Mouse (Mus musculus): ENCODE measurements at regions not wholly inside any gene's neighbourhood (a gene's known extent, or its start where the extent isn't known, plus 50 kb on each side); places are given as distances from the start of the nearest gene placed in this dataset.

DNA sequence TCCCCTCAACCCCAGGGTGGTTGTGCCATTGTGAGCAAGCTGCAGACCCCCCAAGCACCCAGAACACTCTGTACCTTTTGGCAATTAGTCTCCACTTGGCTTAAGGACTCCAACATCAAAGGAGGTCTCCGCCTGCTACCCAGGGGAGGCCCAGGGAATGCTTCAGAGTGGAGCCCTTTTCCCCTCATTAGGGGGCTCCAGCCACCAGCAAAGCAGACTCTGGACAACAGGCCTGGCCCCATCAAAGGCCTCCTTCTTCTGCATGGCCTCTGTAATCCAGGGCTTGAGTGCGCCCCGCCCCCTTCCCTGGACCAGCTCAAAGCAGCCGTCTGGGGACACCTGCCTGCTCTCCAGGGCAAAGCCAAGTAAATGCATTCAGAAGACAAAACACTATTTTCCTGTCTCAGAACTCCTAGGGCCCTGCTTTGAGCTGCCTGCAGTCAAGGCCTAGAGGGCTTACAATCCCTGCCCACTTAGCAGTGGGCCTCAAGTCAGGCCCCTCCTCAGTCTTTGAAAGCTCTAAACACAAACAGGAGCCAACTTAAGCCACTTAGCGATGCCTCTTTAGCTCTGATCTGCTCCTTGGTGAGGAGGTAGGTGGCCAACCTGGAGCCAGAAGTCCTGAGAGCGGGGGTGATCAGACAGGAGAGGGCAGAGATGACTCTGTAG, 139.4 kb upstream of the Smim23 start:
- H3K4me1 ChIP-seq = peaks cover 17% of the 10 kb centered on the region
- peaks cover 48% of the 10 kb centered on the region for H3K27me3 ChIP-seq (ENCODE audit: low read depth, poor library complexity, severe bottlenecking)
- H3K4me3 ChIP-seq = no peak overlapping the region
- 8% methylated on average over 6 of the region's 6 CpGs for WGBS
- H3K9me3 ChIP-seq (replicated peaks) = no peaks in the 10 kb centered on the region
- H3K27ac ChIP-seq (replicated peaks) = peak overlapping the region; percentile 66
- peak; percentile 72 for DNase-seq (ENCODE audit: low spot score)
- H3K36me3 ChIP-seq = no peaks in the 10 kb centered on the region

DNA sequence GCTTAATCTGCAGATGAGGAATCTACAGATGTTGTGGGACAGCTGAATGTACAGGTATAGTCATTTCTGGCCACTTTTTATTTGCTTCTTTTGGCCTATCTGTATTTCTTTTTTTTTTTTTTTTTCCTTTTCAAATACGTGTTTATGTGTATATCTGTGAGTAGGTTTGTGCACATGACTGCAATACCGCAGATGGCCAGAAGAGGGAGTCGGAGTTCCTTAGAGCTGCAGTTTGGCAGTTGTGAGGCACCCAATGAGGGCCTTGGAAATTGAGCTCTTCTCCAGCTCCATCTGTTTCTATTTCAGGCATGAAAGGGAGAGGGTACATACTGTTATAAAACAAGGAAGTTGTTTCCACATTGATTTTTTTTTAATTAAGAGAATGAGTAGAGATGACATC, 137.2 kb upstream of the Smim23 start:
- DNase-seq (ENCODE audit: low spot score) = no peak
- peaks cover 49% of the 10 kb centered on the region for H3K27me3 ChIP-seq (ENCODE audit: low read depth, poor library complexity, severe bottlenecking)
- WGBS = 76% methylated on average over 3 of the region's 3 CpGs

DNA sequence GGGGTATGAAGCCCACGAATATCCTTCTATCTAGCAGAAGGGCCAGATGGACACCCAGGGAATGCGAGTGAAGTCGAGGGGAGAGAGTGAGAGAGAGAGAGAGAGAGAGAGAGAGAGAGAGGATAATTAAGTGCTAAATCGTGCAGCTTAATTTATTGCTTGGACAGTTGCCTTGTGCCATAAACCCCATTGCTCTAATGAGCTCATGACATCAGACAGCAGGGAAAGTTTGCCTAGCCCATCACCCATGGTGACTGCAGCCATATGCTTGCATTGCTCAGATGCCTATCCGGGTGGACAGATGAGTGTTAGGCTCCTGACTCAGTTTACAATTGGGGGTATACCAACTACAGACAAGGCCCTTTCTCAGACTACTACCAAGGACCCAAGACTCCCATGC, 134.6 kb upstream of the Smim23 start:
- no peak for DNase-seq (ENCODE audit: low spot score)
- no peaks in the 10 kb centered on the region for H3K36me3 ChIP-seq
- H3K27me3 ChIP-seq (ENCODE audit: low read depth, poor library complexity, severe bottlenecking) = peaks cover 33% of the 10 kb centered on the region
- 87% methylated on average over 5 of the region's 5 CpGs for WGBS
- H3K27ac ChIP-seq (replicated peaks) = no peak overlapping the region
- H3K9me3 ChIP-seq (replicated peaks) = no peaks in the 10 kb centered on the region
- H3K4me1 ChIP-seq = peaks cover 12% of the 10 kb centered on the region
- no peak overlapping the region for H3K4me3 ChIP-seq

More for the DNA sequence above, 137.2 kb upstream of the Smim23 start:
- H3K4me1 ChIP-seq = peaks cover 17% of the 10 kb centered on the region
- no peak overlapping the region for H3K4me3 ChIP-seq
- H3K36me3 ChIP-seq = no peaks in the 10 kb centered on the region
- H3K9me3 ChIP-seq (replicated peaks) = no peaks in the 10 kb centered on the region
- H3K27ac ChIP-seq (replicated peaks) = no peak overlapping the region

DNA sequence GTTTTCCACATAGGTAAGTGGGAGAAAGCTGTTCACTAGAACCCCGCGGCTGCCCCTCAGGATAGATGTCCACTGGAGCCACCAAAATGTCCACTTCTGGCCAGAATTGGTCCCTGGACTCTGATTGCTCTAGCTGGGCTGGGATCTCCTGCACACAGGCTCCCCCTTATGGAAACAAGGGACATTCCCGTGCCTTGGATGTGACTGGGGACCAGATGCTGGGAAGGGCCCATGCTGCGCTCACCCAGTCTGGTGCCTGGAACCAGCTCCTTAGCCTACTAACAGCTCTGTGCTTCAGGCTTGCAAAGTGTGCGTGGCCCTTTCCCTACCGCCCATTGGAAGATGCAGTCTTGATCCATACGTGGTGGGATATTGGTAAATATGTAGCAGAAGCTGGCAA, 132.6 kb upstream of the Smim23 start:
- no peak overlapping the region for H3K27ac ChIP-seq (replicated peaks)
- H3K27me3 ChIP-seq (ENCODE audit: low read depth, poor library complexity, severe bottlenecking) = peaks cover 30% of the 10 kb centered on the region
- DNase-seq (ENCODE audit: low spot score) = peak; percentile 47
- H3K36me3 ChIP-seq = no peaks in the 10 kb centered on the region
- H3K9me3 ChIP-seq (replicated peaks) = no peaks in the 10 kb centered on the region
- H3K4me1 ChIP-seq = no peaks in the 10 kb centered on the region
- 31% methylated on average over 7 of the region's 7 CpGs for WGBS
- H3K4me3 ChIP-seq = no peak overlapping the region

DNA sequence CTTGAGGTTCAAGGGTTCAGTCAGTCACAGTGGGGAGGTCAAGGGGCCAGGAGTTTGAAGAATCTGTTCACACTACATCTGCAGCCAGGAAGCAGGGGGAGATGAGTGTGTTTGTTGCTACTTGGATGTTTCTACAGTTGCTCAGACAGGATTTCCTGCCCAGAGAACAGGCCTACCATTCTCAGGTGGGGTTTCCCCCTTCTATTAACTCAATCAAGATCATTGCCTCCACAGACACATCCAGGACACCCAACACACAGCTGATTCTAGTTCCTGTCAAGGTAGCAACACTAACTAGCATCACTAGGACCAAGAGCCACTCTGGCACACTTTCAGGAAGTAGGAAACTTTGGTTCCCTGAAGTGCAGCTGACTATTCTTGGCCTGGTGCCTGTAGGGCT, 127.9 kb upstream of the Smim23 start:
- Histone ChIP-seq H3K36me3 (no peaks in the 10 kb centered on the region), H3K4me3 (no peak overlapping the region), H3K4me1 (no peaks in the 10 kb centered on the region), H3K27me3 (ENCODE audit: low read depth, poor library complexity, severe bottlenecking) (peaks cover 3% of the 10 kb centered on the region; the same call in 1 of the 2 replicates), H3K27ac (replicated peaks) (no peak overlapping the region), H3K9me3 (replicated peaks) (no peaks in the 10 kb centered on the region)
- no peak for DNase-seq (ENCODE audit: low spot score)

DNA sequence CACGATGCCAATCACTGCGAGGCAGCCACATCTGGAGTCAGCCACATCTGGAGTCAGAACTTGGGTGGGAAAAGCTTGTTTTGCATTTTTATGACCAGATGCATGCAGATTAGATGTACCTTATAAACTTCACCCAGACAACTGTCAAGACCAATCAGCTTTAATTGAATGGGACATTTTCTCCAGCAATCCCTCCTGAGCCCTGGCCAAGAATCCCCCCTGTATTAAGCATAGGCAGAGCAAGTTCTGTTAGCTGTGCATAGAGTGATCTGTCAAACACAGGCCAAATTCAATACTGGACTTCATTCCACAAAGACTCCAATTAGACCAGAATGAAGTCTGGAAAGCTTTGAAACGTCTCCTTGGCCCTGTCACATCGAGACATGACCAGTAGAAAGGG, 123.7 kb upstream of the Smim23 start:
- no peak for DNase-seq (ENCODE audit: low spot score)
- H3K36me3 ChIP-seq = no peaks in the 10 kb centered on the region
- 90% methylated on average over 4 of the region's 4 CpGs for WGBS

DNA sequence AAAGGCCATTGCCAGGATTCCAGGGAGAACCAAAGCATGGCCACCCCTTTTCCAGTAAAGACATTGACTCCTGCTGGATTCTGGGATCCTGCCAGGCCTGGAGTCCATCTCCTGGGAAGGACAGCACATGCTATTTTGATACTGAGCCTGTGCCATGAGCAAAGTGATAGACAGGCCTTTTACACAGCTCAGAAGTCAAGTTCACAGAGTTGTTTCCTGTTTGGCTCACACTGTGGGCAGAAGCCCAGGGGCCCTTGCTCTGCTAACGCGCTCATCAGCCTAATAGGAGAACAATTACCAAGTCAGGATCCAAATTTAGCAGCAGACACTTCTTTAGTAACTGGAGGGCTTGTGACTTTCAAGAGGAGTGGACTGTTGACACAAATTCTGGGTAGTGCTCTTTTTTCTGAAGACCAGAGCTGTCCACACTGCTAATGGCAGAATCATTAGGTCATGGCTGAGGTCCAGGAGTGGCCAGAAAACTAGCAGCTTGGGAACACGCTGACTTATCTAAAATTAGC, 122.1 kb upstream of the Smim23 start:
- H3K9me3 ChIP-seq (replicated peaks) = no peaks in the 10 kb centered on the region
- WGBS = 95% methylated on average over 3 of the region's 3 CpGs
- no peaks in the 10 kb centered on the region for H3K27me3 ChIP-seq (ENCODE audit: low read depth, poor library complexity, severe bottlenecking)
- no peak for DNase-seq (ENCODE audit: low spot score)
- no peak overlapping the region for H3K4me3 ChIP-seq
- no peaks in the 10 kb centered on the region for H3K36me3 ChIP-seq
- H3K27ac ChIP-seq (replicated peaks) = no peak overlapping the region
- peaks cover 5% of the 10 kb centered on the region; the same call in 1 of the 2 replicates for H3K4me1 ChIP-seq

More for the DNA sequence above, 123.7 kb upstream of the Smim23 start:
- H3K27me3 ChIP-seq (ENCODE audit: low read depth, poor library complexity, severe bottlenecking) = no peaks in the 10 kb centered on the region
- H3K27ac ChIP-seq (replicated peaks) = no peak overlapping the region
- no peak overlapping the region for H3K4me3 ChIP-seq
- no peaks in the 10 kb centered on the region for H3K4me1 ChIP-seq
- no peaks in the 10 kb centered on the region for H3K9me3 ChIP-seq (replicated peaks)

DNA sequence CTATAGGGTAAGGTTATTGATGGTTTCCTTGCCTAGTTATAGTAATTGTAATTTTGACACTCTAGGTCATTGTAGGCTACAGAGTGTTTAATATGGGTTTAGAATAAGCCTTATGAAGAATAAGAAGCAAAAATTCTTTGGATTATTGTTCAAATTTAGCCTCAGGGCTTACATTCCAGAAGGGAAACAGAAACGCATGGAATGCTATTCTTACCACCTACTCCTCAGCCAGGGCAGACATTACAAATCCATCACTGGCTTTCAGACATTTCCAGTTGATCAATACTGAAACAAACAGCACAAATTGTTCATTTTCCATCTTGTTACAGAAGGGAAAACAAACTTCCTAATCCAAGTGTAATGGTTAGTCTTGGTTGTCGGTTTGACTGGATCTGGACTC, 120.7 kb upstream of the Smim23 start:
- Histone ChIP-seq H3K9me3 (replicated peaks) (no peaks in the 10 kb centered on the region), H3K4me3 (no peak overlapping the region), H3K4me1 (peaks cover 5% of the 10 kb centered on the region; the same call in 1 of the 2 replicates), H3K27ac (replicated peaks) (no peak overlapping the region), H3K36me3 (no peaks in the 10 kb centered on the region), H3K27me3 (ENCODE audit: low read depth, poor library complexity, severe bottlenecking) (no peaks in the 10 kb centered on the region)
- no peak for DNase-seq (ENCODE audit: low spot score)
- WGBS = 84% methylated on average over 2 of the region's 2 CpGs

DNA sequence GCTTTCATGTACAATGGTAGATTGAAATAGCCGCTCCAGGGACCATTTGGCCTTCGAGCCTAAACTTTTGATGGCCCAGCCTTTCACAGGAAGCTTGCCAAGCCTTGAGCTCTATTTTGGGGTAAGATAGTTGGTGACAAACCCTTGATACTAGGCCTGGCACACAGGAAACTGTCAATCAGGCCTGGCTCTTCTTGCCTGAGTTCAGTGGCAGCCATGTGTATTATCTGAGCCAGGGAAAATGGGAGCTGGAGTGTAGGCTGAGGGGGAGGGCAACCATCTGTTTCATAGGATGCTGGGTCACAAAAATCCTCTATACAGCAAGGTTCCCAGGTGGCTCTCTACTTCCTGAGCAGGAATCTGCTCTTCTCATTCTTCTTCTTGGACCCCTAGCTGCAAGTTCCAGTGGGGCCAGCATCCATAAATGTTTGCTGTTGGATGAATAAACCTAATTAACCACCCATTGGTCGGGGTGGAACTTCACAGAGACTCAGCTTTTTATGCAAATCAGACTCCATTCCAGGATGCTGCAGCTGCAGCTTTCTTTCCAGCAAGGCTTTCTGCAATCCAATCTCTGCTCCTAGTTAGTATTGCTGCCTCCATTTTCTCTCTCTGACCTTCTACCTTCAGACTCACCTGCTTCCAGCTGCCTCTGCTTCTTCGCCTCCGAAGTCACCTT, 117.1 kb upstream of the Smim23 start:
- Histone ChIP-seq H3K9me3 (replicated peaks) (no peaks in the 10 kb centered on the region), H3K36me3 (no peaks in the 10 kb centered on the region), H3K27ac (replicated peaks) (no peak overlapping the region), H3K4me3 (no peak overlapping the region), H3K4me1 (peaks cover 11% of the 10 kb centered on the region), H3K27me3 (ENCODE audit: low read depth, poor library complexity, severe bottlenecking) (no peaks in the 10 kb centered on the region; the same call in 1 of the 2 replicates)
- WGBS = 78% methylated on average over 5 of the region's 5 CpGs
- DNase-seq (ENCODE audit: low spot score) = no peak

DNA sequence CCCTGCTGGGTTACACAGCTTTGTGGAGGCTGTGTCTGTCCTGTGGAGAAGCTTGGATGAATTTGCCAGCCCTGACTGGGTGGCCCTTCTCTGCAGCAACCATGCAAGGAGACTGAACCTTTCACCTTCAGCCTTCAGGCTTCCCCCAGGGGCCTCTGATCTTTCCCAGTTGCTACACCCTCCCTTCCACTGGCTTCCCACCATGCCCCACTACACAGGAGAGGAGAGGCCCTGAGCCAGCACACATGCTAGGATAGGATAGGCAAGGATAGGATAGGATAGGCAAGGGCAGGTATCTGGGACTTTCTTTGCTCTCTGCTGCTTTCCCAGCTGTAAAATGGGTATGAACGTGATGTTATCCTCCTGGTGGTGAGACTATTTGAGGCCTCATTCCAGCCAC, 114.7 kb upstream of the Smim23 start:
- peaks cover 11% of the 10 kb centered on the region for H3K4me1 ChIP-seq
- no peak overlapping the region for H3K27ac ChIP-seq (replicated peaks)
- 83% methylated on average over 1 of the region's 1 CpGs for WGBS
- no peaks in the 10 kb centered on the region for H3K9me3 ChIP-seq (replicated peaks)
- no peak for DNase-seq (ENCODE audit: low spot score)
- H3K36me3 ChIP-seq = no peaks in the 10 kb centered on the region
- H3K27me3 ChIP-seq (ENCODE audit: low read depth, poor library complexity, severe bottlenecking) = peaks cover 9% of the 10 kb centered on the region; the same call in 1 of the 2 replicates
- no peak overlapping the region for H3K4me3 ChIP-seq

DNA sequence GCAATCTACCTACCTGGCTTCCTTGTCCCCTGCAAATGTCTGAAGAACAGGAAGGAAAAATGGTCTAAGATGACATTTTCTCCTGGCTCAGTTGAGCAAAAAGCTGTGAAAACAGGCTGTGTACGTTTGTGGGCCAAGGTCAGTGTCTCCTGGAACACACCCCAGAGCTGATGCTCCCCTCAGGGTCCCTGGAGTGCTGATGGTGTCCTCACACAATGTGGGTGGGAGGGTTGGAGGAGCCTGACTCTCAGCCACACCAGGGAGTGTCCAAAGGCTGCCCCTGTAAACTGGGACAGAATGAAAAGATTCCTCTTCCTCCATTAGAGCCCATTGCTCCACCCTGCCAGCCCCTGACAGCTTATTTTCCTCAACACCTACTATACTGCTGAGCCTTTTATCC, 112.8 kb upstream of the Smim23 start:
- H3K36me3 ChIP-seq = no peaks in the 10 kb centered on the region
- DNase-seq (ENCODE audit: low spot score) = no peak
- peaks cover 13% of the 10 kb centered on the region; the same call in 1 of the 2 replicates for H3K27me3 ChIP-seq (ENCODE audit: low read depth, poor library complexity, severe bottlenecking)
- no peak overlapping the region for H3K27ac ChIP-seq (replicated peaks)
- 61% methylated on average over 1 of the region's 1 CpGs for WGBS
- no peak overlapping the region for H3K4me3 ChIP-seq
- H3K9me3 ChIP-seq (replicated peaks) = no peaks in the 10 kb centered on the region
- peaks cover 11% of the 10 kb centered on the region for H3K4me1 ChIP-seq

DNA sequence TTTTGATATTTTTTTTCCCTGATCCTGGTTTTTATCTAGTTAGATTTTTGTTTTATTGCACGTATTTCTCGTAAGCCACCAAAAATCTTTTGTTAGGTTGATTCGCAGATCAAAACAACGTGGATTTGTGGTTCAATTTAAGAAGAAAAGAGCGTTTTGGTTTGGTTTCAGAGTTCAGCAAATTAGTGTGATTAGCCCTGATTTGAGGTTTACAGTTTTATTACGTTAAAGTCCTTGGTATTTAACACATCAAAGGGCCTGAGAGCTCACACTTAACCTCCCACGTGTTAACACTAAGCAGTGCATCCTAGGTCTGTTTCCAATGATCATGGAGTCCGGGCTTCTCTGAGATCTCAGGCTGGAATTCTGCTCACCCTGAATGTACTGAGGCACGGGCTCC, 107.5 kb upstream of the Smim23 start:
- Histone ChIP-seq H3K27me3 (ENCODE audit: low read depth, poor library complexity, severe bottlenecking) (peaks cover 33% of the 10 kb centered on the region), H3K4me1 (peaks cover 13% of the 10 kb centered on the region), H3K4me3 (no peak overlapping the region), H3K9me3 (replicated peaks) (no peaks in the 10 kb centered on the region), H3K27ac (replicated peaks) (no peak overlapping the region), H3K36me3 (no peaks in the 10 kb centered on the region)
- no peak for DNase-seq (ENCODE audit: low spot score)
- WGBS = 67% methylated on average over 9 of the region's 9 CpGs

DNA sequence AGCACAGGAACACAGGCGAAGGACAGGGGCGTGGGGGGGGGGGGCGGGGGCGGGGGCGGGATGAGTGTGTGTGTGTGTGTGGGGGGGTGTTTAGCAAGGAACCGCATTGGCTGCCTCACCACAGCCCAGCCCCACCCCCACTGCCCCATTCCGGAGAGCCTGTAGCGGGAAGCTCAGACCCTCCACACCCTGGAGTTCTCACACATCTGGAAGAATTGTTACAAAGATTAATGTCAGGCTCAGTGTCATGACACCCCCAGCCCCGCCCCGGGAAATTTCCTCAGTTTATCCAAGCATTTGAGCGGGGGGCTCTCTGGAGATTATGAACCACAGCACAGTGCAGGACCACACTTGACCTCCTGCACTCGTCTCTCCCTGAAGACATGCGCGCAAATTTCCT, 106.6 kb upstream of the Smim23 start:
- peak; percentile 49 for DNase-seq (ENCODE audit: low spot score)
- Histone ChIP-seq H3K4me3 (peak overlapping the region; percentile 29; the same call in 1 of the 2 replicates), H3K4me1 (peaks cover 15% of the 10 kb centered on the region), H3K9me3 (replicated peaks) (no peaks in the 10 kb centered on the region), H3K36me3 (no peaks in the 10 kb centered on the region), H3K27me3 (ENCODE audit: low read depth, poor library complexity, severe bottlenecking) (peaks cover 41% of the 10 kb centered on the region), H3K27ac (replicated peaks) (no peak overlapping the region)
- WGBS = 15% methylated on average over 14 of the region's 14 CpGs
